Mouse (Mus musculus): Measurements from ENCODE around the gene Card14.
A peak's percentile ranks its signal among the peaks of the same experiment; 100 is the strongest.

DNA sequence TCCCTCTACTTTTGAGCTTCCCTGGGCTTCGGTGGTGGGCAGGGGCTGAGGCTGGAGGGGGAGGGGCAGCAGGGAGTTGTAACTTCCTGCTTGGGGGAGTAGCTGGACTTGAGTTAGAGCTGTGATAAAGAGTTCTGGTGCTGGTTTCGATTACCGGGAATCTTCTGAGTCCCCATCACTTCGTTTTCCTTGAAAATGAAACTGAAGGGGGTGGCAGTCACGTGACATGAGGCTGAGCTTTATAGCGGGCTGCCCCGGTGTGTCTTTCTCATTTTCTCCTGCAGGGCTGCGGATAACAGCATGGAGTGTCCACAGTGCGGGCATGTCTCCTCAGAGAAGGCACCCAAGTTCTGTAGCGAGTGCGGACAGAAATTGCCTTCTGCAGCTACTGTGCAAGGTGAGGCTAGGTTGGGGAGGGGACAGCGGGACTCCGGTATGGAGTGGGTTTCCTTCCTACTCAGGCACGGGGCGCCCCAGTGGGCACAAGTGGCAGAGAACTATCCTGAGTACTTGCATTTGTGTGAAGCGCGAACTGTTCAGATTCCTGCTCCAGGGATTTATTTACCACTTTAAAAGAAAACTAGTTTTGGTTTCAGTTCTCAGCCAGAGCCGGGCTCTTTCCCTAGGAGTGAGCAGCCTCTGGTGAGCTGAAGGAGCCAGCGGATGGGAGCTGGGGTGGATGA lies 85.4 kb downstream of the Card14 start, which contains the start of gene Rnf213:
- TF ChIP-seq POLR2A (IDR thresholded peaks at IDR 0.05; ENCODE audit: low read depth, low read length) (peak; percentile 91), CTCF (IDR thresholded peaks at IDR 0.05; ENCODE audit: extremely low read depth, insufficient read length, insufficient replicate concordance, low read depth, low read length) (peak; percentile 36; the same call in 1 of the 2 replicates)
